Mouse (Mus musculus): ENCODE results near the gene Hmga2. TPM values are rescaled to one million over a fixed set of nuclear protein-coding genes. Genes with fewer than 3 reads are reported as not detected.
"Not testable (repeated sequence)": the region's sequence is repeated elsewhere in the genome, so short reads cannot be mapped to it uniquely, and the experiment has no call there.

Hmga2 gene
- polyA plus RNA-seq, 1 experiment from 2014 or later, result 11.1 TPM

DNA sequence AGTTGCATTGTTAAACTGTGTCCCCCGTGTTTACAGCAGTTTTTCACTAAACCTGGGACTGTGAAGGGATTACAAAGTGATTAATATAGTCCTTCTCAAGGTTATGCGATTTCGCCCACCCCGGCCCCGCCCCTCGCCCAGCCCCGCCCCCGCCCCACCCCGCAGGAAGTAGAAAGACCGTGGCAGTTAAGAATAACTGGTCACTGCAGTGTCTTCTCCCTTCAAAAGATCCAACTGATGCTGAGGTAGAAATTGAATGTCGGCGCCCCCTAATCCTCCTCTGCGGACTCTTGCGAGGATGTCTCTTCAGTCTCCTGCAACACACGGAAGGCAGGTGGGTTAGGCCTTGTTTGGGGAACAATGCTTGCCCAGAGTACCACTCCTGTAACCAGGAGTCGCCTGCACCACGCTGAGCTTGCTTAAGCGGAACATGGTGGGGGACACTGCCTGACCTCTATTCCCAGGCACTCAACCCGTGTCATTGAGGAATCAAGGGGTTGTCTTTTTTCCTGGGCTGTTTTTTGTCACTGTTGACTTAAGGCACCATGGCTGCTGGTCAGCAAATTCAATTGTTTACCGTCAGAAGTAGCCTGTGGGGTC lies 112.2 kb downstream of the Hmga2 start:
- H3K36me3 ChIP-seq (ENCODE audit: control insufficient read depth, insufficient read depth, low read length), result peaks cover 14% of the 10 kb centered on the region; the same call in 1 of the 2 replicates
- H3K9me3 ChIP-seq (ENCODE audit: control insufficient read depth, low read length), result no peaks in the 10 kb centered on the region
- no peak overlapping the region for H3K9ac ChIP-seq (ENCODE audit: low read depth, low read length)
- no peak for ATAC-seq (ENCODE audit: low read depth)
- H3K4me3 ChIP-seq (ENCODE audit: low read depth, low read length), result no peak overlapping the region
- H3K4me1 ChIP-seq (ENCODE audit: control insufficient read depth, insufficient read depth, low read length), result peaks cover 23% of the 10 kb centered on the region
- 0 out of 2 replicates have a peak overlapping the region, but pooled peaks have one; percentile 42 for H3K27ac ChIP-seq (replicated peaks; ENCODE audit: low read depth, low read length)
- no peaks in the 10 kb centered on the region for H3K27me3 ChIP-seq (replicated peaks; ENCODE audit: control insufficient read depth, insufficient read depth, low read length)
- WGBS, result 66% methylated on average over 20 of the region's 20 CpGs
- DNase-seq (ENCODE audit: low spot score), result no peak
- H3K4me2 ChIP-seq (ENCODE audit: low read depth, low read length), result no peak overlapping the region

DNA sequence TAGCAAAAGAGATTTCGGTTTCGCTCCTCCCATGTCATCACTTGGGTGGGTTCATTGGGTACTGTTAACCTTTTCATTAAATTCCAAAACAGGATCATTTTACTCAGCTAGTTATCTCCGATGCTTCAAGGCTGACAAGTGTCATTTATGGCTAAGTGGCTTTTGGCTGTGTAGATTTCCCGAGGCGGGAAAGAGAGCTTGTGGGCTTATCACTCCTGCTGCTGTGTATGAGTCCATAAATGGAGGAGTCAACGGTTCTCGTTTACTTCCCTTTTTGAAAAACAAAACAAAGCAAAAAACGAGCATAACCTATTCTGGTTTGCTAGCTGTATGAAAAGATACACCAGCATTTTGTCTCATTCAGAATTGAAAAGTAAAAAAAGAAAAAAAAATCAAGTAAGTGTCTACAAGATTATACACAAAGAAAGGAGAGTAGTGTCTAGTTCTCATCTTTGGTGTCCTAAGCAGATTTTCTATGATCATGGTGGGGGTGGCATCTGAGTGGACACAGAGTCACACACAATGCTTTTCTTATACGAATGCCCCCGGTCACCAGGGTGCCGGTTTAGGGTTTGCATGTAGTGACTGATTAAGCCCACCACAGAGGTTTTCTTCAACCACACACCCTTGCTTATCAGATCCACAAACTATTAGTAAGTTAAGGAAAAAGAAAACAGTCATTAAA lies 112.8 kb downstream of the Hmga2 start:
- not testable (repeated sequence) for H3K27ac ChIP-seq (replicated peaks; ENCODE audit: low read depth, low read length); H3K27me3 ChIP-seq (replicated peaks; ENCODE audit: control insufficient read depth, insufficient read depth, low read length); H3K9ac ChIP-seq (ENCODE audit: low read depth, low read length); H3K4me3 ChIP-seq (ENCODE audit: low read depth, low read length); H3K4me2 ChIP-seq (ENCODE audit: low read depth, low read length); ATAC-seq (ENCODE audit: low read depth); DNase-seq (ENCODE audit: low spot score); H3K9me3 ChIP-seq (ENCODE audit: control insufficient read depth, low read length)
- peaks cover 11% of the 10 kb centered on the region; the same call in 1 of the 2 replicates for H3K36me3 ChIP-seq (ENCODE audit: control insufficient read depth, insufficient read depth, low read length)
- 85% methylated on average over 8 of the region's 11 CpGs for WGBS
- peaks cover 23% of the 10 kb centered on the region for H3K4me1 ChIP-seq (ENCODE audit: control insufficient read depth, insufficient read depth, low read length)

DNA sequence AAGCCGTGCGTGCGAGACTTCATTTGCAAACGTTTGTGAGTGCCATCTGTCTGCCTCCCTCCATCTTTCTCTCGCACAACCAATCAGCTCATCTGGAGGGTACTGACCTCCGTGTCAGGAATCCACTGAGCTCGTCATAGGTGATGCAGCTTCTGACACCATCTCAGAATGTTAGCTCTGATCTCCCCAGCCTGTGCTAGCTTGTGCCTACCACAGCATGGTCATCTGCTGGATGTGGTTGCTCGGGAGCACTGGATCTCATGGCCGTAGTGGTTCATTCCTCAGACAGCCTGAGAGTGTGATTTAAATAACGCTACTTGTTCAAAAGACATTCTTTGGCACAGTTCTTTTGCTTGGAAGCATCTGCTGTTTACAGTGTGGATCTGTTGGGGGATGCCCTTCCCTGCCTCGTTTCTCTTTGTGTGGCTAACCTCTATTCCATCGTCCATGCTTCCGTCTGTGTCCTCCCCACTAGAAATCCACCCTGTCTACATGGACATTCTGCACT lies 121.7 kb downstream of the Hmga2 start:
- H3K9ac ChIP-seq (ENCODE audit: low read depth, low read length), result no peak overlapping the region
- DNase-seq (ENCODE audit: low spot score), result no peak
- no peaks in the 10 kb centered on the region for H3K36me3 ChIP-seq (ENCODE audit: control insufficient read depth, insufficient read depth, low read length)
- 0 out of 2 replicates have a peak, but pooled peaks have one; percentile 30 for ATAC-seq (ENCODE audit: low read depth)
- no peak overlapping the region for H3K4me3 ChIP-seq (ENCODE audit: low read depth, low read length)
- H3K27ac ChIP-seq (replicated peaks; ENCODE audit: low read depth, low read length), result no peak overlapping the region
- no peak overlapping the region for H3K4me2 ChIP-seq (ENCODE audit: low read depth, low read length)
- H3K9me3 ChIP-seq (ENCODE audit: control insufficient read depth, low read length), result no peaks in the 10 kb centered on the region
- WGBS, result 67% methylated on average over 13 of the region's 13 CpGs
- H3K4me1 ChIP-seq (ENCODE audit: control insufficient read depth, insufficient read depth, low read length), result no peaks in the 10 kb centered on the region
- no peaks in the 10 kb centered on the region for H3K27me3 ChIP-seq (replicated peaks; ENCODE audit: control insufficient read depth, insufficient read depth, low read length)

DNA sequence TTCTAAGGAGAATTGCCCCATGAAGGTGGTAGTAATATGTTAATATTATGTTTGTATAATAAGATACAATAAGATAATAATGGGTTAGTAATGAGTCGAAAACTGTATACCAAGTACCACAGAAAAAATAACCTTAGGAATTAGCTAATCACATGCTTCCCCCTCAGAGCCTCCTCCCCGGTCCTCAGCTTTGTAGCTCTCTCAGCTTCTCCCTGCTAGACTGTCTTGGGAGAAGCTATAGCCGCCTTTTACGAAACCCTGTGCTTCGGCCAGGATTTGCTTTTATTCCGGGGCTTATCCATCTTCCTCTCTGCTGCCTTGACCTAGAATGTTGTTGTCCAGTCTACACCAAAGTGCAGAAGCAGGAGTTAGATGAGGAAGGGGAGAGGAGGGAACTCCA lies 130.9 kb downstream of the Hmga2 start:
- WGBS, result 85% methylated on average over 6 of the region's 6 CpGs
- ATAC-seq (ENCODE audit: low read depth), result no peak

DNA sequence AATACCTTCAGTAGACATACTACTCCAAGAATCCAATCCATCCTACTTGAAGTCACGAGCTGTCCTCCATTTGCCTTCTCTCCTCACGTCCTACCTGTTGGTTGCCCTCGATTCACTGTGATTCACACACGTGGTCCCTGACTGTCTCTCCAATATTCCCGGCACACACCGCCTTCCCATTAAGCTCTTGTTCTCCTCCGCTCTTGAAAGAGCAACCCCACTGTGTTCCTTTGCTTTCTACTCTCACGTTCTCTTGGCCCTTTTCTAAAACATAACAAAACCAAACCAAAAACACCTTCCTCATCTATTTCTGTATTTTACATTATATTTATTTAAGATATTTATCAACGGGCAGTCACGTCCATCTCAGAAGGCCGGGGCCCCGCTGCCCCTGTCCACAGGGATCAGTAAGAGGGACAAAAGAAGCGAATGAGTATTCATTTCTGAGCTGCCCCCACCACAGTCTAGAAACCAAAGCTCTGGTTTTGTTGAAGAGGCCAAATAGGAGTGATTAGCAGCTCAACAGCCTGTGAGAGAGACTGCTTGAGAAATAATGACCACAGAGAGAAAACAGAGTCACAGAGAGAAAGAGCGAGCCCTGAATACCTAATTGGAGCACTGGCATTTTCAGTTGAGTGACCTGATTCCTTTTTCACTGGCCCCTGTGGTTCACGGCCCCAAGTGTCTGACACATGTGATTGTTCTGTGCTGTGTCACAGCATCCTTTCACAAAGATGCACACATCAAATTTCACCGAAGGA lies 131.5 kb downstream of the Hmga2 start:
- Histone ChIP-seq H3K27me3 (replicated peaks; ENCODE audit: control insufficient read depth, insufficient read depth, low read length) (no peaks in the 10 kb centered on the region), H3K27ac (replicated peaks; ENCODE audit: low read depth, low read length) (no peak overlapping the region), H3K9me3 (ENCODE audit: control insufficient read depth, low read length) (no peaks in the 10 kb centered on the region), H3K36me3 (ENCODE audit: control insufficient read depth, insufficient read depth, low read length) (no peaks in the 10 kb centered on the region), H3K4me2 (ENCODE audit: low read depth, low read length) (no peak overlapping the region), H3K4me1 (ENCODE audit: control insufficient read depth, insufficient read depth, low read length) (no peaks in the 10 kb centered on the region), H3K9ac (ENCODE audit: low read depth, low read length) (no peak overlapping the region), H3K4me3 (ENCODE audit: low read depth, low read length) (no peak overlapping the region)
- ATAC-seq (ENCODE audit: low read depth), result peak; percentile 47; the same call in 1 of the 2 replicates
- no peak for DNase-seq (ENCODE audit: low spot score)
- WGBS, result 80% methylated on average over 16 of the region's 16 CpGs

More for the DNA sequence above, 130.9 kb downstream of the Hmga2 start:
- H3K36me3 ChIP-seq (ENCODE audit: control insufficient read depth, insufficient read depth, low read length), result no peaks in the 10 kb centered on the region
- no peak overlapping the region for H3K27ac ChIP-seq (replicated peaks; ENCODE audit: low read depth, low read length)
- no peaks in the 10 kb centered on the region for H3K9me3 ChIP-seq (ENCODE audit: control insufficient read depth, low read length)
- no peak overlapping the region for H3K4me3 ChIP-seq (ENCODE audit: low read depth, low read length)
- H3K4me2 ChIP-seq (ENCODE audit: low read depth, low read length), result no peak overlapping the region
- no peaks in the 10 kb centered on the region for H3K27me3 ChIP-seq (replicated peaks; ENCODE audit: control insufficient read depth, insufficient read depth, low read length)
- no peak overlapping the region for H3K9ac ChIP-seq (ENCODE audit: low read depth, low read length)
- no peak for DNase-seq (ENCODE audit: low spot score)
- no peaks in the 10 kb centered on the region for H3K4me1 ChIP-seq (ENCODE audit: control insufficient read depth, insufficient read depth, low read length)

DNA sequence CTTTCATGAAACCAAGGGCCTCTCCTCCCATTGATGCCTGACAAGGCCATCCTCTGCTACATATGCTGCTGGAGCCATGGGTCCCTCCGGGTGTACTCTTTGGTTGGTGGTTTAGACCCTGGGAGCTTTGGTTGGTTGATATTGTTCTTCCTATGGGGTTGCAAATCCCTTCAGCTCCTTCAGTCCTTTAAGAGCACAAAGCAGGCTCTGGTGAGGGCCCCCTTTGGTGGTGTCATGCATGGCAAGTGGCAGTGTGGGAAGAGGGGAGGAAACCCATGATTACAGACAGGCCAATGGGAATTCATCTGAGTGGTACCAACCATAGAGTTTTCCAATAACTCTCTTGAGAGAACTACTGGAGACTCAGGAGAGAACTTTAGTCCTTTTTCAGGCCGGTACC lies 136.4 kb downstream of the Hmga2 start:
- WGBS, result 79% methylated on average over 2 of the region's 2 CpGs
- DNase-seq (ENCODE audit: low spot score); H3K4me3 ChIP-seq (ENCODE audit: low read depth, low read length); H3K4me1 ChIP-seq (ENCODE audit: control insufficient read depth, insufficient read depth, low read length); ATAC-seq (ENCODE audit: low read depth); H3K27ac ChIP-seq (replicated peaks; ENCODE audit: low read depth, low read length); H3K9me3 ChIP-seq (ENCODE audit: control insufficient read depth, low read length); H3K4me2 ChIP-seq (ENCODE audit: low read depth, low read length); H3K36me3 ChIP-seq (ENCODE audit: control insufficient read depth, insufficient read depth, low read length); H3K27me3 ChIP-seq (replicated peaks; ENCODE audit: control insufficient read depth, insufficient read depth, low read length); H3K9ac ChIP-seq (ENCODE audit: low read depth, low read length): not testable (repeated sequence)

DNA sequence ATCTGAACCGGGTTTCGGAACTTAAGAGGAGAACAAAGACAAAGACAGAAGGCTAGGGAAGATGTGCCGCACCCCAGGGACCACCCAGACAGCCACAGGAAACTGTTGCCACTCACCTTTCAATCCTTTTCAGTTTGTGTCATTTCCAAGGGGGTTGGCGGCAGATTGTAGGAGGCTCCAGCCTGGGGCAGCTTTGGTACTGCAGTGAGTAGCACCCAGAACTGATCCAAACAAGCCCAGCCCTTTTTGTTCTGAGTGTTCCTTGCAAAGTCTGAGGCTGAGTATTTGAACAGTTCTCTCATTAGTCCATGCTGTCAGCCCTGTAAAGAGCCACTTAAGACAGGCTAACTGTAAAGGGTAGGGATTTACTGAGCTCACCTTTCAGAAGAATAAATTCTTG lies 136.9 kb downstream of the Hmga2 start:
- H3K9ac ChIP-seq (ENCODE audit: low read depth, low read length), result no peak overlapping the region
- no peaks in the 10 kb centered on the region for H3K27me3 ChIP-seq (replicated peaks; ENCODE audit: control insufficient read depth, insufficient read depth, low read length)
- WGBS, result 48% methylated on average over 4 of the region's 4 CpGs
- no peaks in the 10 kb centered on the region for H3K4me1 ChIP-seq (ENCODE audit: control insufficient read depth, insufficient read depth, low read length)
- H3K9me3 ChIP-seq (ENCODE audit: control insufficient read depth, low read length), result no peaks in the 10 kb centered on the region
- H3K4me3 ChIP-seq (ENCODE audit: low read depth, low read length), result no peak overlapping the region
- no peaks in the 10 kb centered on the region for H3K36me3 ChIP-seq (ENCODE audit: control insufficient read depth, insufficient read depth, low read length)
- no peak overlapping the region for H3K4me2 ChIP-seq (ENCODE audit: low read depth, low read length)
- ATAC-seq (ENCODE audit: low read depth) (peak; percentile 67), DNase-seq (ENCODE audit: low spot score) (no peak)
- H3K27ac ChIP-seq (replicated peaks; ENCODE audit: low read depth, low read length), result no peak overlapping the region

DNA sequence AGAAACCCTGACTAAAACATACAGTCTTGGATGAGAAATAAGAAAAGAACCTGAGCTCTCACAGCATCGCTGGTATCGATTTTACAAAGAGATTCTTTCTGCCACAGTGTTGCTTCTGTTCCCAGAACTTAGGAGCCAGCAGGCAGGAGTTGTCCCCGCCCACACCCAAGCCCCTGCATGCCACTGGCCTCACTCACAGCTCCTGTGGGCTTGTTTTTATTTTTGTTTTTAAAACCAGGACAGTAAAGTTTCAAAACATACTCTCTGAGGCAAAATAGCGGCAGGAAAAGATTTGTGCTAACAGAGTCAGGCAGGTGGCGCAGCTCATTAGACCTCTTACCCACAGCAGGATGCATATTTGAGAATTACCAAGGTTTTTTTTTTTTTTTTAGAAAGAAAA lies 137.4 kb downstream of the Hmga2 start:
- DNase-seq (ENCODE audit: low spot score) (no peak), ATAC-seq (ENCODE audit: low read depth) (no peak)
- Histone ChIP-seq H3K4me3 (ENCODE audit: low read depth, low read length) (no peak overlapping the region), H3K27me3 (replicated peaks; ENCODE audit: control insufficient read depth, insufficient read depth, low read length) (no peaks in the 10 kb centered on the region), H3K27ac (replicated peaks; ENCODE audit: low read depth, low read length) (no peak overlapping the region), H3K4me2 (ENCODE audit: low read depth, low read length) (no peak overlapping the region), H3K9me3 (ENCODE audit: control insufficient read depth, low read length) (no peaks in the 10 kb centered on the region), H3K36me3 (ENCODE audit: control insufficient read depth, insufficient read depth, low read length) (no peaks in the 10 kb centered on the region), H3K4me1 (ENCODE audit: control insufficient read depth, insufficient read depth, low read length) (no peaks in the 10 kb centered on the region), H3K9ac (ENCODE audit: low read depth, low read length) (no peak overlapping the region)
- WGBS, result 38% methylated on average over 5 of the region's 5 CpGs
